Mouse (Mus musculus): ENCODE measurements at regions not wholly inside any gene's neighbourhood (a gene's known extent, or its start where the extent isn't known, plus 50 kb on each side); places are given as distances from the start of the nearest gene placed in this dataset.
A peak's percentile ranks its signal among the peaks of the same experiment; 100 is the strongest.

DNA sequence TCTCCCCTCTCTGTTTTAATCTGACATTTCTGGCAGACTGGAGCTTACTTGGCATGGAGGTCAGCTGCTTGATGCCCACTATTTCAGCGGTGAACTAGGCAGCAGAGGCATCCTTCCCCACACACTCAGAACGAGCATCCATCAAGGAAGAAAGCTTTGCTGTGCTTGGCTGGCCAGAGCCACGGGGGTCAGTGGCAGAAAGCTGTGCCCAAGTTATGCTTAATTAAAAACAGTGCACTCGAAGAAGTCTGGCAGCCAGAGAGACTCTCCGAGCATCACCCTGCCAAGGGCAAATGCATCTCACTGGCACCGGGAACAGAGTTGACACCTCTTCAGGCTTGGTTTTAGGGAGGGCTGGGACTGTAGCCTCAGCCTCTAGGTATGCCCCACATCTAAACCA lies 168.3 kb downstream of the Gm45692 start:
- no peak for DNase-seq

DNA sequence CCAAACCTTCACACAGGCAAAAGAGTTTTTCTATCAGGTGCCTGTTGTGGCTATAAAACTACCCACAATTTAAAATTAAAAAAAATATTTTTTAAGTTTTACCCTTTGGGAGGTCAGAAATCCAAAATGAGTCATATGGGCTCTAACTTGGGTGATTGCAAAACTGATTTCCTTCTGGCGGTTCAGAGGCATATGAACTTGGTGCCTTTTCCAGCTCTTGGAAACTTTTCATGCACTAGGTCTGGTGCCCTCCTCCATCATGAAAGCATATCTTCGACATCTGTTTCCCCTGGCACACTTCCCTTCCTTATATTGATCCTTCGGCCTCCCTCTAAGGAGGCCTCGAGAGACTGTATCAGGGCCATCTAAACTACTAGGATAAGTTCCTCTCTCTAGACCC lies 168.8 kb downstream of the Gm45692 start:
- no peak for DNase-seq

DNA sequence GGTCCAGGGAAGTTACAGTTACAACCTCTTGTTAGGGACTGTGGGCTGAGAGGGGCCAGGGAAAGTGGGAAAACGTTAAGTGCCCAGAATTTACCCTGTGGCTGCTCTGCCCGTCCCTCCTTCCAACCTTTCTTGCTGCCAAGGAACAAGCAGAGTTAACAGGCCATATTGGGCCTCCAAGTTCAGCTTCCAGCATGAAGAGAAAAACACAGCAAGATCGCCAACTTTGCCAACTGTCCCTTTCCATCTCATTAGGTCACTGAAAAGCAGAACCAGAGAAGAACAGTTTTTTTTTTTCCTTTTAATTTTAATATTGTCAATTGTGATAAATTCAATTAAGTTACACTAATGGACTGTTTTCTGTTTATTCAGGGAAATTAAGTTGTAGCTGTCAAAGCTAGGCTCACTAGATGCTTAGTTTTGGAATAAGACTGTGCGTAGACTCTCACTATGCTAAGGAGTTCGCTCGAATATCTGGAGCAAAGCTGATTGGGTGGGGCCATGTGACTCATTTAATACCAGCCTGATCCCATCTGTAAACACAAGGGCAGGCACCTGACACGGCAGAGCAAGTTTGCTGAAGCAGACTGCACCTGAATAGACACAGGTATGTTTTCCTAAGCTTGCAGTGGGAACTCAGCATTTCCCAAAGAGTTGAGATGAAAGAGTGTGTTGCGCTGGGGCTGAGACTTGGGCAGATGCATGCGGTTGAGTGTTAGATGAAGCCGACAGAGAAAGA lies 178.9 kb downstream of the Gm45692 start:
- no peak for DNase-seq

DNA sequence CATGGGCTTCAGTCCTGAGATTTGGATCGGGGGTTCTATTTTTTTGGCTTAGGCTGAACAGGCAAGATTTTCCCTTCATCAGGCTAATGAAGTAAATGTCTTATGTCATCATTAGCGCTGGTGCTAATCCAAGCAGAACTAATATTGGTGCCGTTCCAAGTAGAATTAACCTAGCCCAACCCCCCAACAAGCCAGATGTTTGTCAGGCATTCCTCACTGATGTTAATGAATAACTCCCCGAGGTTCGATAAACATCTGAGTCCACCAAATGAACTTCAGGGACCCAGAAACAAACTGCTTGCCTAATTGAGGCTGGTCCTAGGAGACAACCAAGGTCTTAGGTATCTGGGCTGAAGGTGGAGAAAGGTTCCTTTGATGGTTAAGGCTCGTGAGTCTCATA lies 180.9 kb downstream of the Gm45692 start:
- peak; percentile 60 for DNase-seq

GRCm38 (mm10) chr8:26301961-26302360 lies 182.6 kb downstream of the Gm45692 start:
- no peak for DNase-seq

DNA sequence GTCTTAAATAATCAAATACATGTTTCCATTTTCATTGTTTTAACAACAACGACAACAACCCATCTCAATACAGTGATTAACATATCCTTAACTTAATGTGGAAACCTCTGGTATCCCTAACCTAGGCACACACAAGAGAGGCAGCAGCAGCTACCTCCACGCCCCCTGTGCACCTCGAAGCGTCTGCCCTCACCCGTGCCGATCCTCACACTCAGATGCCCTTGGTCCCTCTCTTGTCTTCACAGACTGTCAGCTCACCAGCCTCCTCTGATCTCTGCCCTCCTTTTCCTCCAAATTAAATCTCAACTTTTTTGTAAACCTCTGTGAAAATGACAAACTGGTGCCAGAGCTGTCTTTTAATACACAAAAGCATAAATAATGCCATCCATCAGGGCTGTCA lies 185.2 kb downstream of the Gm45692 start:
- DNase-seq: no peak

- no peak for DNase-seq
Measured at GRCm38 (mm10) chr8:26305061-26305879, 185.9 kb downstream of the Gm45692 start.

GRCm38 (mm10) chr8:26308121-26308641 lies 188.8 kb downstream of the Gm45692 start:
- no peak for DNase-seq

DNA sequence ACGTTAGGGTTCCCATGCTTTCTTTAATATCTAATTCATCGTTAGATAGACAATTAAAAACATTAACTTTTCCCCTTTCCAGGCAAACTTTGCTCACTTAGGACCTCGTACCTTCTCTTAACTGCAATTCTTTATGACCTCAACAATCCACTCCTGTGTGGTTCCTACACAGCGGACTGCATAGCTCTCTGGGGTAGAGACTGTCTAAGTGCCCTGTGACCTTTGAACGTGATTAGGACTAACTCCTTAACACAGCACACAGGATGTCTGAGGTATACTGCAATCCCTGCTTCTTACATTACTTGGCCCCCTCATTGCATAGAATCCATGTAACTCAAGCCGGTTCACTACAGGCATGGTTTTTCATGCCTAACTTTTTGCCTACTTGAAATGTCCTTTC lies 190.4 kb downstream of the Gm45692 start:
- DNase-seq: no peak

GRCm38 (mm10) chr8:26323606-26324350 lies 204.4 kb downstream of the Gm45692 start:
- no peak for DNase-seq

GRCm38 (mm10) chr8:26324606-26325005 lies 205.3 kb downstream of the Gm45692 start:
- DNase-seq: no peak

DNA sequence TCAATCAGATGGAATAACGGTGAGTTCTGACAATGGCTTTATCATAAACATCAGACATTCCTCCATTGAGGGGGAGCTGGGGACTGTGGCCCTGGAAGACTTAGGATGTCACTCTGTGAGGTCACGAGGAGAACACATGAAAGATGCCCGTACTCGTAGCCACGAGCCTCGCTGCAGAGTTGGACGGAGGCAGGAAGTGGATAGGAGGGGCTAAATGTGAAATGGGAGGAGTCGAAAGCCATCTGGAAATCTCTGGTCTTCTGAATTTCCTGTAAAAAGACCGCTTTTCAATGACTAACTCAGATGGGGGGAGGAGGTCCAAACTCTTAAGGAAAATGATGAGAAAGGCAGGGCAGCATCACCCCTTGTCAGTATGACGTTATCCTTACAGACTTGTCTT lies 210.5 kb downstream of the Gm45692 start:
- DNase-seq: no peak

GRCm38 (mm10) chr8:26336906-26337650 lies 217.7 kb downstream of the Gm45692 start:
- no peak for DNase-seq

DNA sequence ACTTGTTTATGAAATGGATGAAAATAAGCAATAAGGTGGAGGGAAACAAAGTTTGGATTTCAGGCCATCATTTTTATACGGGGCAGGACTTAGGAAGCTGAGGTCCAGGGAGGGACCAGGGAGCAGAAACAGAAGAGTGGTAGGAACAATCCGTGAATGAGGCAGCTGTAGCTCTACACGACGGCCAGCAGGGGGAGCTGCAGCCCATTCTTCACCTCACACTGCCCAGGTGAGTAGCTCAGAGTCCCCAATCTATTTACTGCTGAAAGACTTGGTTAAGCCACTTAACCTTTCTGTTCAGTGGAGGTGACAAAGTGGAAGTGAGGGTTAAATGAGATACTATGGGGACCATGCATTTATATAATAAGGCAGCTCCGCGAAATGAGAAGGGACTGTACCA lies 225.7 kb downstream of the Gm45692 start:
- peak; percentile 53 for DNase-seq

GRCm38 (mm10) chr8:26349231-26349630 lies 229.9 kb downstream of the Gm45692 start:
- no peak for DNase-seq

GRCm38 (mm10) chr8:26349854-26350253 lies 230.5 kb downstream of the Gm45692 start:
- no peak for DNase-seq

DNA sequence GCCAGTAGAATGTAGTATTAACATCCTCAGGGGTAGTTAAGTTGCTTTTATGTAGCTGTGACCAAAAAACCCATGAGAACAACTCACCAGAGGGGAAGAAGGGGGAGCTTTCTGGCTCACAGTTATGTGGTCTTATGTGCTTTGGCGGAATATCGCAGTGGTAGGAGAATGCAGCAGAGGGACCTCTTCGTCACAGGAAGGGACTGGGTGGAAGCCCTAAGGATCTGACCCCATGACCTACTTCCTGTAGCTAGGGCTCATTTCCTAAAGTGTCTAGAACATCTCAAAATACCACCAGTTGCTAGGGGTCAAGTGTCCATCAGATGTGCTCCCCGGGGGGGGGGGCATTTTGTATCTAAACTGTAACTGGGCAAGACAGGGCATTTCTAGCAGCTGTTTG lies 231.3 kb downstream of the Gm45692 start:
- peak; percentile 49 for DNase-seq

- DNase-seq: peak; percentile 73
Measured at GRCm38 (mm10) chr8:26351643-26352540, 232.6 kb downstream of the Gm45692 start.

GRCm38 (mm10) chr8:26352541-26353010 lies 233.2 kb downstream of the Gm45692 start:
- DNase-seq: peak; percentile 84

GRCm38 (mm10) chr8:26353476-26353875 lies 234.1 kb downstream of the Gm45692 start:
- peak; percentile 46 for DNase-seq

- peak; percentile 55 for DNase-seq
Measured at GRCm38 (mm10) chr8:26354516-26354915, 235.2 kb downstream of the Gm45692 start.

Data from kidney, postnatal 14 days (tissue).